Mouse (Mus musculus) spleen, embryonic (tissue): ENCODE data around the gene Itgb7.

ENCODE experiments used
- CTCF ChIA-PET: fragments of 350-600 bp; sonication (Branson Sonifier 250); formaldehyde crosslinking; loops from one replicate; lab custom pipeline; 2022; lab: Charles Lee

Itgb7 gene

GRCm38 (mm10) chr15:102202971-102203834, 28.5 kb downstream of the Itgb7 start, which contains the start of gene Zfp740:
Gene Zfp740, plus strand, starts transcription at chr15:102203249.
- CTCF ChIA-PET: interaction anchor here (0.6 to 1.0 kb wide), 3 partner anchors 21 to 30 kb away, joined by 3 to 31 read pairs (median 3); no protein-coding TSS in a partner anchor

- CTCF ChIA-PET: no interaction called here
Measured at GRCm38 (mm10) chr15:102198841-102199240, 32.9 kb downstream of the Itgb7 start.

- CTCF ChIA-PET: no interaction called here
Measured at GRCm38 (mm10) chr15:102195373-102195772, 36.4 kb downstream of the Itgb7 start.

- CTCF ChIA-PET: interaction anchor here (0.6 kb wide), 1 partner anchor 30 kb away, joined by 3 read pairs; no protein-coding TSS in a partner anchor
Measured at GRCm38 (mm10) chr15:102194439-102194838, 37.3 kb downstream of the Itgb7 start.

- CTCF ChIA-PET: no interaction called here
Measured at GRCm38 (mm10) chr15:102193652-102194051, 38.1 kb downstream of the Itgb7 start.

GRCm38 (mm10) chr15:102192820-102193386, 38.8 kb downstream of the Itgb7 start:
- CTCF ChIA-PET: no interaction called here

- CTCF ChIA-PET: interaction anchor here (0.6 kb wide), 1 partner anchor 91 kb away, joined by 6 read pairs; no protein-coding TSS in a partner anchor
Measured at GRCm38 (mm10) chr15:102192271-102192812, 39.4 kb downstream of the Itgb7 start.

- CTCF ChIA-PET: interaction anchor here (0.6 to 1.2 kb wide), 2 partner anchors 36 to 92 kb away, joined by 3 to 6 read pairs; no protein-coding TSS in a partner anchor
Measured at GRCm38 (mm10) chr15:102191699-102192098, 40.0 kb downstream of the Itgb7 start.

GRCm38 (mm10) chr15:102188883-102189282, 42.9 kb downstream of the Itgb7 start:
- CTCF ChIA-PET: no interaction called here

- CTCF ChIA-PET: interaction anchor here (0.7 kb wide), 1 partner anchor 13 kb away, joined by 3 read pairs; no protein-coding TSS in a partner anchor
Measured at GRCm38 (mm10) chr15:102188096-102188495, 43.6 kb downstream of the Itgb7 start.

GRCm38 (mm10) chr15:102186239-102186638, 45.5 kb downstream of the Itgb7 start:
- CTCF ChIA-PET: no interaction called here

- CTCF ChIA-PET: no interaction called here
Measured at GRCm38 (mm10) chr15:102183076-102183475, 48.7 kb downstream of the Itgb7 start.

- CTCF ChIA-PET: interaction anchor here (0.8 kb wide), 1 partner anchor 30 kb away, joined by 3 read pairs; no protein-coding TSS in a partner anchor
Measured at GRCm38 (mm10) chr15:102179924-102180323, 51.8 kb downstream of the Itgb7 start.

- CTCF ChIA-PET: interaction anchor here (0.5 to 2.4 kb wide), 2 partner anchors 45 to 66 kb away, joined by 8 read pairs; no protein-coding TSS in a partner anchor
Measured at GRCm38 (mm10) chr15:102179106-102179505, 52.6 kb downstream of the Itgb7 start.

- CTCF ChIA-PET: interaction anchor here (0.5 to 2.4 kb wide), 3 partner anchors 25 to 67 kb away, joined by 3 to 8 read pairs (median 8); partner anchors contain the start of gene Zfp740
Measured at GRCm38 (mm10) chr15:102178279-102178678, 53.5 kb downstream of the Itgb7 start.

GRCm38 (mm10) chr15:102177417-102177816, 54.3 kb downstream of the Itgb7 start:
- CTCF ChIA-PET: interaction anchor here (1.0 to 2.4 kb wide), 2 partner anchors 26 to 47 kb away, joined by 3 to 8 read pairs; partner anchors contain the start of gene Zfp740

GRCm38 (mm10) chr15:102176571-102177316, 55.0 kb downstream of the Itgb7 start:
- CTCF ChIA-PET: interaction anchor here (2.4 kb wide), 1 partner anchor 48 kb away, joined by 8 read pairs; no protein-coding TSS in a partner anchor

GRCm38 (mm10) chr15:102175736-102176319, 55.9 kb downstream of the Itgb7 start:
- CTCF ChIA-PET: interaction anchor here (0.5 to 0.7 kb wide), 2 partner anchors 49 to 58 kb away, joined by 3 to 4 read pairs; no protein-coding TSS in a partner anchor

GRCm38 (mm10) chr15:102173581-102173980, 58.2 kb downstream of the Itgb7 start:
- CTCF ChIA-PET: no interaction called here

GRCm38 (mm10) chr15:102169064-102169463, 62.7 kb downstream of the Itgb7 start:
- CTCF ChIA-PET: no interaction called here
